Mouse (Mus musculus): ENCODE results near the gene Dysf. TPM values are rescaled to one million over a fixed set of nuclear protein-coding genes. Genes with fewer than 3 reads are reported as not detected.
A peak's percentile ranks its signal among the peaks of the same experiment; 100 is the strongest.

Dysf gene
- polyA plus RNA-seq, 1 experiment from 2014 or later: 2.5 TPM

DNA sequence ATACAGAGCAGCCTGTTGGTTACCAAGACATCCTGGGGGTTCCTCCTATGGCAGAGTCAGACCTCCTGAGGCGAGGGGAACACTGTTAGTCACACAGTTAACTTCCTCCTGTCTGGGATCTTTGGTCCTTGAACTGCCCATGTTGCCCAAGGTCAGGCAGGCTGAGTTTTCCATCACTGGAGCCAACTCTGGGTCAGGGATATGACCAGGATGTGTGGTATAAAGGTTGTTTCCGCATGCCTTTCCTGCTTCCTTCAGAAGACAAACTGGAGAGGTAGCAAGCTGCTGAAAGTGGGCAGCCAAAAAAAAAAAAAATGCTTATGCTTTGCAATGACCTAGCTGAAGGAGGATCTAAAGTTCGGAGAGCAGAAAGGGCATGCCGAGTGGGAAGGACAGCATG lies 116.7 kb downstream of the Dysf start:
- H3K27ac ChIP-seq (replicated peaks): no peak overlapping the region
- no peaks in the 10 kb centered on the region for H3K4me1 ChIP-seq (replicated peaks)
- 83% methylated on average over 4 of the region's 4 CpGs for WGBS
- no peak overlapping the region for H3K9ac ChIP-seq
- H3K4me2 ChIP-seq: no peak overlapping the region
- H3K9me3 ChIP-seq: no peaks in the 10 kb centered on the region
- no peaks in the 10 kb centered on the region for H3K27me3 ChIP-seq
- H3K4me3 ChIP-seq: no peak overlapping the region
- no peak for ATAC-seq (ENCODE audit: low FRiP score, low read depth)
- no peaks in the 10 kb centered on the region for H3K36me3 ChIP-seq

GRCm38 (mm10) chr6:84128229-84128628 lies 119.8 kb downstream of the Dysf start:
- no peaks in the 10 kb centered on the region for H3K36me3 ChIP-seq
- 85% methylated on average over 2 of the region's 2 CpGs for WGBS

DNA sequence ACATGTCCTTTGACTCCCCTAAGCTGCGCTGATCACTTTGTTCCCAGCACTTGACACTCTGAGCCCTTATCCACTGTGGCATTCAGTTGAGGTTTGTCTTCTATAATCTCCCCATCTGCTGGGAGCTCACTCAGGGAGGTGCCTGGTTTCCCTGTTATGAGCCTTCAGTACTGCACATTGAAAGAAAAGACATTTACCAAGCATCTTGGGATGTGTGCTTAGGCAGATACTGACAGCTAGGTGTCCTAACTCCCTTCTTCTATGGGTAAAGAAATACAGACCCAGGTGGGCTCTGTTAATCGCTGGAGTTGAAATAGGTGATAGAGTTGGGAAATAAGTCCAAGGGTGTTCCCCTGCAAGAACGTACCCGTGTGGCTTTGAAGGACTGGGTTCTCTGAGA lies 122.5 kb downstream of the Dysf start:
- no peak for ATAC-seq (ENCODE audit: low FRiP score, low read depth)

More at GRCm38 (mm10) chr6:84128229-84128628, 119.8 kb downstream of the Dysf start:
- ATAC-seq (ENCODE audit: low FRiP score, low read depth): no peak
- Histone ChIP-seq H3K27me3 (no peaks in the 10 kb centered on the region), H3K4me3 (no peak overlapping the region), H3K27ac (replicated peaks) (no peak overlapping the region), H3K9ac (no peak overlapping the region), H3K9me3 (no peaks in the 10 kb centered on the region), H3K4me2 (no peak overlapping the region), H3K4me1 (replicated peaks) (no peaks in the 10 kb centered on the region)

DNA sequence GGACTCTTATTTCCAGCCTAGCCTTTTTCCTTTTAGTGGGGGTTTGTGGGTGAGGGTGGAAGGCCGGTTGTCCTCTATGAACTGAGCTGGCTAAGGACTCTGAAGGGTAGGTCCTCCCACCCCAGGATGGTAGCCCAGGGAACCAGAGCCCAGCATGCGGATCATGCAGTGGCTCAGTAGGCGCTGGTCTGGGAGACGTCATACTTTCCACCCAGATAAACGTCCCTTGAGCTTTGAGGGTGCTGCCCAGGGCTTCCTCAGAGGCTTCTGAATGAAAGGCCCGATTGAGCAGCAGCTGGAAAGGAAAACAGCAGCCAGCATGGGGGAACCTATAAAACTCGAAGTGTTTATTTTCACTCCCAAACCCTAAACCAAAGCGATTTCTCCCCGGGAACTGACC lies 123.1 kb downstream of the Dysf start:
- H3K4me1 ChIP-seq (replicated peaks): peaks cover 7% of the 10 kb centered on the region
- H3K9ac ChIP-seq: no peak overlapping the region
- no peak overlapping the region for H3K4me2 ChIP-seq
- no peaks in the 10 kb centered on the region for H3K9me3 ChIP-seq
- no peak overlapping the region for H3K4me3 ChIP-seq
- WGBS: 72% methylated on average over 9 of the region's 9 CpGs
- no peak overlapping the region for H3K27ac ChIP-seq (replicated peaks)
- H3K36me3 ChIP-seq: no peaks in the 10 kb centered on the region
- H3K27me3 ChIP-seq: no peaks in the 10 kb centered on the region
- ATAC-seq (ENCODE audit: low FRiP score, low read depth): no peak

More for the DNA sequence above, 122.5 kb downstream of the Dysf start:
- Histone ChIP-seq H3K27ac (replicated peaks) (no peak overlapping the region), H3K4me2 (no peak overlapping the region), H3K4me1 (replicated peaks) (peaks cover 7% of the 10 kb centered on the region), H3K36me3 (no peaks in the 10 kb centered on the region), H3K4me3 (no peak overlapping the region), H3K9me3 (no peaks in the 10 kb centered on the region), H3K27me3 (no peaks in the 10 kb centered on the region), H3K9ac (no peak overlapping the region)
- WGBS: 93% methylated on average over 4 of the region's 4 CpGs

- no peak overlapping the region for H3K4me2 ChIP-seq
- 61% methylated on average over 7 of the region's 7 CpGs for WGBS
- H3K27ac ChIP-seq (replicated peaks): no peak overlapping the region
- no peak overlapping the region for H3K9ac ChIP-seq
- H3K4me3 ChIP-seq: no peak overlapping the region
- no peak for ATAC-seq (ENCODE audit: low FRiP score, low read depth)
- H3K4me1 ChIP-seq (replicated peaks): peaks cover 7% of the 10 kb centered on the region
- no peaks in the 10 kb centered on the region for H3K27me3 ChIP-seq
- H3K9me3 ChIP-seq: no peaks in the 10 kb centered on the region
- H3K36me3 ChIP-seq: no peaks in the 10 kb centered on the region
Measured at GRCm38 (mm10) chr6:84133053-84133452, 124.7 kb downstream of the Dysf start.

- no peak overlapping the region for H3K4me3 ChIP-seq
- no peaks in the 10 kb centered on the region for H3K36me3 ChIP-seq
- no peak overlapping the region for H3K27ac ChIP-seq (replicated peaks)
- WGBS: 77% methylated on average over 5 of the region's 7 CpGs
- no peak for ATAC-seq (ENCODE audit: low FRiP score, low read depth)
- H3K4me2 ChIP-seq: no peak overlapping the region
- no peaks in the 10 kb centered on the region for H3K9me3 ChIP-seq
- peaks cover 7% of the 10 kb centered on the region for H3K4me1 ChIP-seq (replicated peaks)
- no peaks in the 10 kb centered on the region for H3K27me3 ChIP-seq
- no peak overlapping the region for H3K9ac ChIP-seq
Measured at GRCm38 (mm10) chr6:84133996-84134721, 125.8 kb downstream of the Dysf start.

DNA sequence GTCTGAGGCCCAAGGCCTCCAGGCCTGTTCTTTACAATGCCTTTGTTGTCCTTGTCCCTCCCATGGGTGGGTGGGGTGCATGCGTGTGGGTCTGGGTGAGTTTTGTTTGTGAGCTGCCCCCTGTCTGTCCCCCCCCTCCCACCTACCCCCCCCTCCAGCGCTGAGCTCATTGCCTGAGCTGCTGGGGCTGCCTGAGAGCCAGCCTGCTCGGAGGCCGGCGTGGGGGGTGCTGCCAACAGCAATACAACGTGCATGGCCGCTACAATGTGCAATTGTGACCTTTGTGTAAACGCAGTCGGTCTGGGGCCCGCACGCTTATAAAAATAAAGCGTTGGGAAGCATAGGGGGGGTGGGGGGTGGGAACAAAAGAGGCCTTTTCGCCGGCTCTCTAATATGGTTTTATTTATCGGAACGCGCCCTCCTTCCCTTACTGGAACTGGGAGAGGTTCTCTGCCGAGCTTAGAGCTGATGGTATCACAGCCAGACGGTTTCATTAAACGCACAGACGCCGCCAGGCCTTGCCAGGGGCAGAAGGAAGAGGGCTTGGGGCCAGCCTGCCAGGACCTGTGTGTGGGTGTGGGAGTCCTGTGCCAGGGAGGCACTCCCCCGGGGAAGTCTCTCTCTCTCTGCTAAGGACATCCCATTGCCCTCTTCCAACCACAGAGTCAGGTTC lies 126.5 kb downstream of the Dysf start:
- Histone ChIP-seq H3K4me3 (no peak overlapping the region), H3K27me3 (no peaks in the 10 kb centered on the region), H3K9ac (no peak overlapping the region), H3K36me3 (no peaks in the 10 kb centered on the region), H3K4me2 (peak overlapping the region; percentile 21), H3K9me3 (no peaks in the 10 kb centered on the region), H3K4me1 (replicated peaks) (peaks cover 7% of the 10 kb centered on the region), H3K27ac (replicated peaks) (no peak overlapping the region; the same call in 1 of the 2 replicates)
- 19% methylated on average over 23 of the region's 23 CpGs for WGBS
- ATAC-seq (ENCODE audit: low FRiP score, low read depth): peak; percentile 77

- H3K36me3 ChIP-seq: no peaks in the 10 kb centered on the region
- WGBS: 90% methylated on average over 9 of the region's 9 CpGs
Measured at GRCm38 (mm10) chr6:84135709-84136108, 127.3 kb downstream of the Dysf start.

GRCm38 (mm10) chr6:84136345-84136744 lies 128.0 kb downstream of the Dysf start:
- Histone ChIP-seq H3K9ac (no peak overlapping the region), H3K4me1 (replicated peaks) (peaks cover 7% of the 10 kb centered on the region), H3K27ac (replicated peaks) (no peak overlapping the region), H3K36me3 (no peaks in the 10 kb centered on the region), H3K9me3 (no peaks in the 10 kb centered on the region), H3K27me3 (no peaks in the 10 kb centered on the region), H3K4me3 (no peak overlapping the region), H3K4me2 (no peak overlapping the region)
- no peak for ATAC-seq (ENCODE audit: low FRiP score, low read depth)
- WGBS: 91% methylated on average over 11 of the region's 11 CpGs

More at GRCm38 (mm10) chr6:84135709-84136108, 127.3 kb downstream of the Dysf start:
- peaks cover 7% of the 10 kb centered on the region for H3K4me1 ChIP-seq (replicated peaks)
- no peak overlapping the region for H3K4me3 ChIP-seq
- ATAC-seq (ENCODE audit: low FRiP score, low read depth): no peak
- H3K9ac ChIP-seq: no peak overlapping the region
- no peaks in the 10 kb centered on the region for H3K9me3 ChIP-seq
- no peak overlapping the region for H3K4me2 ChIP-seq
- H3K27me3 ChIP-seq: no peaks in the 10 kb centered on the region
- H3K27ac ChIP-seq (replicated peaks): no peak overlapping the region

GRCm38 (mm10) chr6:84139932-84140331 lies 131.5 kb downstream of the Dysf start:
- Histone ChIP-seq H3K27ac (replicated peaks) (no peak overlapping the region), H3K4me3 (no peak overlapping the region), H3K4me2 (no peak overlapping the region), H3K9ac (no peak overlapping the region), H3K9me3 (no peaks in the 10 kb centered on the region), H3K36me3 (no peaks in the 10 kb centered on the region), H3K4me1 (replicated peaks) (peaks cover 7% of the 10 kb centered on the region), H3K27me3 (no peaks in the 10 kb centered on the region)
- WGBS: 69% methylated on average over 14 of the region's 14 CpGs
- no peak for ATAC-seq (ENCODE audit: low FRiP score, low read depth)

DNA sequence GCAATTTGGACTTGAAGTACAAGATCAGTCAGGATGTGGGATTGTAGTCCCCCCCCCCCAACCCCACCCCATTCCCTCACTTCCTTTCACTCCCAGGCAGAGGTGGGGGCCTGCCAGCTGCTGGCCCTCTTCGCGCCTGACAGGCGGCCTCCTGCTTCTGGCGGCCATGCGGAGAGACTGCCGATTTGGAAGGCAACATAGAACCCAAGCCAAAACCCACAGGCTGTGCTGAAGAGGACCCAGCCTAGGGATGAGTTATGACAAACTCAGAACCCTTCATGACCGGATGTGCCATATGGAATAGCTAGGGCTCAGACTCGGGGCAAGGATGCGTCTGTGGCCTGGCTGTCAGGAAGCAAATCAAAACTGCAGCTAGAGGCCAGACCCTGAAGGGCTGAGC lies 134.1 kb downstream of the Dysf start:
- Histone ChIP-seq H3K4me1 (replicated peaks) (0 out of 2 replicates have a peak, but pooled peaks cover 4% of the 10 kb centered on the region), H3K36me3 (no peaks in the 10 kb centered on the region), H3K9ac (no peak overlapping the region), H3K9me3 (no peaks in the 10 kb centered on the region), H3K27ac (replicated peaks) (no peak overlapping the region), H3K27me3 (no peaks in the 10 kb centered on the region), H3K4me2 (no peak overlapping the region), H3K4me3 (no peak overlapping the region)
- WGBS: 77% methylated on average over 9 of the region's 9 CpGs
- no peak for ATAC-seq (ENCODE audit: low FRiP score, low read depth)

DNA sequence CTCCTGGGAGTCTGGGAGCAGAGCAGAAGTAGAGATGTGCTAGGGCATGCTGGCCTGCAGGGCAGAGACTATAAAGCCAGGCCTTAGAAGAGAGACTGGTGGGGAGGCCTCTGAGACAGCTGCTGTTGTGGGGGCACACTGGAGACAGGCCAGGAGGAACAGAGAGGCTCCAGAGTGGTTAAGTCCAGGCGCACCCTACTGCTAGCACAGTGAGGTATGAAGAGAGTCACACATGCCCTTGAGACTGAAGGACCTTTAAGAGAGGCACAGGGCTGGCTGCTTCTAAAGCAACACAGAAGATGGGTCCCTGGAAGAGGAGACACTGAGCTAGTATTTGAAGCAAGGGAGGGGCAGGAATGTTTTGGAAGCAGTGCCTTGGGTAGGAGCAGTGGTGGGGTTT lies 134.9 kb downstream of the Dysf start:
- no peak overlapping the region for H3K9ac ChIP-seq
- 0 out of 2 replicates have a peak, but pooled peaks cover 4% of the 10 kb centered on the region for H3K4me1 ChIP-seq (replicated peaks)
- no peak overlapping the region for H3K4me3 ChIP-seq
- WGBS: 75% methylated on average over 1 of the region's 1 CpGs
- no peaks in the 10 kb centered on the region for H3K9me3 ChIP-seq
- no peak overlapping the region for H3K27ac ChIP-seq (replicated peaks)
- no peaks in the 10 kb centered on the region for H3K27me3 ChIP-seq
- no peak for ATAC-seq (ENCODE audit: low FRiP score, low read depth)
- H3K36me3 ChIP-seq: no peaks in the 10 kb centered on the region
- H3K4me2 ChIP-seq: no peak overlapping the region
